Mouse (Mus musculus): ENCODE data around the gene Slc3a2. TPM values are rescaled to one million over a fixed set of nuclear protein-coding genes. Genes with fewer than 3 reads are reported as not detected.
A peak's percentile ranks its signal among the peaks of the same experiment; 100 is the strongest.

Slc3a2 gene
- polyA plus RNA-seq, 1 experiment from 2014 or later, result 123 TPM

GRCm38 (mm10) chr19:8755652-8756051 lies 32.5 kb upstream of the Slc3a2 start:
- H3K9ac ChIP-seq (ENCODE audit: low read depth, low read length), result no peak overlapping the region
- H3K4me2 ChIP-seq (replicated peaks; ENCODE audit: low read depth, low read length), result no peak overlapping the region

GRCm38 (mm10) chr19:8747368-8747767 lies 24.2 kb upstream of the Slc3a2 start:
- Histone ChIP-seq H3K9ac (ENCODE audit: low read depth, low read length) (no peak overlapping the region), H3K27me3 (ENCODE audit: control insufficient read depth, insufficient read depth, low read length) (no peaks in the 10 kb centered on the region), H3K9me3 (ENCODE audit: control insufficient read depth, low read length) (no peaks in the 10 kb centered on the region), H3K4me2 (replicated peaks; ENCODE audit: low read depth, low read length) (no peak overlapping the region), H3K4me3 (ENCODE audit: low read depth, low read length) (no peak overlapping the region), H3K4me1 (replicated peaks; ENCODE audit: control insufficient read depth, insufficient read depth, low read length) (0 out of 2 replicates have a peak, but pooled peaks cover 4% of the 10 kb centered on the region), H3K36me3 (ENCODE audit: control insufficient read depth, insufficient read depth, low read length) (peaks cover 10% of the 10 kb centered on the region), H3K27ac (ENCODE audit: low read depth, low read length) (no peak overlapping the region)
- no peak for ATAC-seq (ENCODE audit: low FRiP score)
- no peak for DNase-seq (ENCODE audit: low spot score)
- 76% methylated on average over 2 of the region's 2 CpGs for WGBS

More at GRCm38 (mm10) chr19:8755652-8756051, 32.5 kb upstream of the Slc3a2 start:
- H3K4me1 ChIP-seq (replicated peaks; ENCODE audit: control insufficient read depth, insufficient read depth, low read length), result peaks cover 4% of the 10 kb centered on the region
- H3K27me3 ChIP-seq (ENCODE audit: control insufficient read depth, insufficient read depth, low read length), result no peaks in the 10 kb centered on the region
- H3K27ac ChIP-seq (ENCODE audit: low read depth, low read length), result no peak overlapping the region
- H3K36me3 ChIP-seq (ENCODE audit: control insufficient read depth, insufficient read depth, low read length), result peaks cover 10% of the 10 kb centered on the region
- H3K9me3 ChIP-seq (ENCODE audit: control insufficient read depth, low read length), result no peaks in the 10 kb centered on the region
- 78% methylated on average over 3 of the region's 3 CpGs for WGBS
- ATAC-seq (ENCODE audit: low FRiP score), result no peak
- no peak for DNase-seq (ENCODE audit: low spot score)
- no peak overlapping the region for H3K4me3 ChIP-seq (ENCODE audit: low read depth, low read length)

- H3K9ac ChIP-seq (ENCODE audit: low read depth, low read length), result no peak overlapping the region
- no peak overlapping the region for H3K4me2 ChIP-seq (replicated peaks; ENCODE audit: low read depth, low read length)
- no peak for DNase-seq (ENCODE audit: low spot score)
- H3K27ac ChIP-seq (ENCODE audit: low read depth, low read length), result no peak overlapping the region
- peaks cover 7% of the 10 kb centered on the region for H3K36me3 ChIP-seq (ENCODE audit: control insufficient read depth, insufficient read depth, low read length)
- H3K4me3 ChIP-seq (ENCODE audit: low read depth, low read length), result no peak overlapping the region
- ATAC-seq (ENCODE audit: low FRiP score), result no peak
- H3K4me1 ChIP-seq (replicated peaks; ENCODE audit: control insufficient read depth, insufficient read depth, low read length), result 0 out of 2 replicates have a peak, but pooled peaks cover 6% of the 10 kb centered on the region
- WGBS, result 89% methylated on average over 1 of the region's 1 CpGs
- no peaks in the 10 kb centered on the region for H3K27me3 ChIP-seq (ENCODE audit: control insufficient read depth, insufficient read depth, low read length)
- H3K9me3 ChIP-seq (ENCODE audit: control insufficient read depth, low read length), result no peaks in the 10 kb centered on the region
Observed at GRCm38 (mm10) chr19:8745382-8745781, 22.2 kb upstream of the Slc3a2 start.

GRCm38 (mm10) chr19:8742176-8742575 lies 19.0 kb upstream of the Slc3a2 start:
- 18% methylated on average over 14 of the region's 14 CpGs for WGBS
- no peak overlapping the region for H3K27ac ChIP-seq (ENCODE audit: low read depth, low read length)
- peak overlapping the region; percentile 47 for H3K4me3 ChIP-seq (ENCODE audit: low read depth, low read length)
- H3K4me1 ChIP-seq (replicated peaks; ENCODE audit: control insufficient read depth, insufficient read depth, low read length), result 0 out of 2 replicates have a peak, but pooled peaks cover 6% of the 10 kb centered on the region
- H3K36me3 ChIP-seq (ENCODE audit: control insufficient read depth, insufficient read depth, low read length), result peaks cover 2% of the 10 kb centered on the region; the same call in 1 of the 2 replicates
- no peaks in the 10 kb centered on the region for H3K27me3 ChIP-seq (ENCODE audit: control insufficient read depth, insufficient read depth, low read length)
- peak overlapping the region; percentile 38 for H3K9ac ChIP-seq (ENCODE audit: low read depth, low read length)
- DNase-seq (ENCODE audit: low spot score) (no peak), ATAC-seq (ENCODE audit: low FRiP score) (no peak)
- H3K9me3 ChIP-seq (ENCODE audit: control insufficient read depth, low read length), result no peaks in the 10 kb centered on the region
- peak overlapping the region; percentile 47 for H3K4me2 ChIP-seq (replicated peaks; ENCODE audit: low read depth, low read length)

GRCm38 (mm10) chr19:8741243-8741869 lies 18.2 kb upstream of the Slc3a2 start, which contains the start of gene Stx5a:
Gene Stx5a (plus strand): TSS chr19:8741413.
- ATAC-seq (ENCODE audit: low FRiP score), result peak; percentile 98
- Histone ChIP-seq H3K4me2 (replicated peaks; ENCODE audit: low read depth, low read length) (peak within 1 kb of the TSS; percentile 47), H3K27me3 (ENCODE audit: control insufficient read depth, insufficient read depth, low read length) (no peaks in the 10 kb centered on the region), H3K36me3 (ENCODE audit: control insufficient read depth, insufficient read depth, low read length) (no peaks in the 10 kb centered on the region), H3K27ac (ENCODE audit: low read depth, low read length) (peak within 1 kb of the TSS; percentile 86), H3K4me1 (replicated peaks; ENCODE audit: control insufficient read depth, insufficient read depth, low read length) (0 out of 2 replicates have a peak, but pooled peaks cover 6% of the 10 kb centered on the region), H3K4me3 (ENCODE audit: low read depth, low read length) (peak within 1 kb of the TSS; percentile 47), H3K9me3 (ENCODE audit: control insufficient read depth, low read length) (no peaks in the 10 kb centered on the region), H3K9ac (ENCODE audit: low read depth, low read length) (peak within 1 kb of the TSS; percentile 43)
- DNase-seq (ENCODE audit: low spot score), result peak; percentile 96
- under 1% methylated on average over 36 of the region's 36 CpGs for WGBS

- 68% methylated on average over 14 of the region's 14 CpGs for WGBS
Observed at GRCm38 (mm10) chr19:8740603-8741002, 17.4 kb upstream of the Slc3a2 start, which contains the start of gene 1700092M07Rik. Gene 1700092M07Rik (plus strand): TSS chr19:8740718.

GRCm38 (mm10) chr19:8739646-8740045 lies 16.5 kb upstream of the Slc3a2 start:
- no peak overlapping the region for H3K4me2 ChIP-seq (replicated peaks; ENCODE audit: low read depth, low read length)
- no peaks in the 10 kb centered on the region for H3K36me3 ChIP-seq (ENCODE audit: control insufficient read depth, insufficient read depth, low read length)
- 92% methylated on average over 6 of the region's 6 CpGs for WGBS
- no peak overlapping the region for H3K4me3 ChIP-seq (ENCODE audit: low read depth, low read length)
- ATAC-seq (ENCODE audit: low FRiP score) (no peak), DNase-seq (ENCODE audit: low spot score) (no peak)
- 0 out of 2 replicates have a peak, but pooled peaks cover 6% of the 10 kb centered on the region for H3K4me1 ChIP-seq (replicated peaks; ENCODE audit: control insufficient read depth, insufficient read depth, low read length)
- H3K9ac ChIP-seq (ENCODE audit: low read depth, low read length), result no peak overlapping the region
- no peaks in the 10 kb centered on the region for H3K9me3 ChIP-seq (ENCODE audit: control insufficient read depth, low read length)
- H3K27ac ChIP-seq (ENCODE audit: low read depth, low read length), result no peak overlapping the region
- no peaks in the 10 kb centered on the region for H3K27me3 ChIP-seq (ENCODE audit: control insufficient read depth, insufficient read depth, low read length)

More at GRCm38 (mm10) chr19:8740603-8741002, 17.4 kb upstream of the Slc3a2 start, which contains the start of gene 1700092M07Rik:
- Histone ChIP-seq H3K27ac (ENCODE audit: low read depth, low read length) (peak within 1 kb of the TSS; percentile 86), H3K9ac (ENCODE audit: low read depth, low read length) (peak within 1 kb of the TSS; percentile 43), H3K4me1 (replicated peaks; ENCODE audit: control insufficient read depth, insufficient read depth, low read length) (0 out of 2 replicates have a peak, but pooled peaks cover 6% of the 10 kb centered on the region), H3K36me3 (ENCODE audit: control insufficient read depth, insufficient read depth, low read length) (no peaks in the 10 kb centered on the region), H3K4me2 (replicated peaks; ENCODE audit: low read depth, low read length) (peak within 1 kb of the TSS; percentile 27), H3K27me3 (ENCODE audit: control insufficient read depth, insufficient read depth, low read length) (no peaks in the 10 kb centered on the region), H3K4me3 (ENCODE audit: low read depth, low read length) (peak within 1 kb of the TSS; percentile 47), H3K9me3 (ENCODE audit: control insufficient read depth, low read length) (no peaks in the 10 kb centered on the region)
- DNase-seq (ENCODE audit: low spot score), result no peak
- no peak for ATAC-seq (ENCODE audit: low FRiP score)

- no peak overlapping the region for H3K4me2 ChIP-seq (replicated peaks; ENCODE audit: low read depth, low read length)
- DNase-seq (ENCODE audit: low spot score) (no peak), ATAC-seq (ENCODE audit: low FRiP score) (no peak)
- H3K36me3 ChIP-seq (ENCODE audit: control insufficient read depth, insufficient read depth, low read length), result no peaks in the 10 kb centered on the region
- H3K27me3 ChIP-seq (ENCODE audit: control insufficient read depth, insufficient read depth, low read length), result no peaks in the 10 kb centered on the region
- 0 out of 2 replicates have a peak, but pooled peaks cover 6% of the 10 kb centered on the region for H3K4me1 ChIP-seq (replicated peaks; ENCODE audit: control insufficient read depth, insufficient read depth, low read length)
- H3K9ac ChIP-seq (ENCODE audit: low read depth, low read length), result no peak overlapping the region
- 93% methylated on average over 7 of the region's 7 CpGs for WGBS
- H3K27ac ChIP-seq (ENCODE audit: low read depth, low read length), result no peak overlapping the region
- peak overlapping the region; percentile 10; the same call in 1 of the 2 replicates for H3K4me3 ChIP-seq (ENCODE audit: low read depth, low read length)
- H3K9me3 ChIP-seq (ENCODE audit: control insufficient read depth, low read length), result no peaks in the 10 kb centered on the region
Observed at GRCm38 (mm10) chr19:8738911-8739310, 15.7 kb upstream of the Slc3a2 start.

- WGBS, result 4% methylated on average over 11 of the region's 11 CpGs
- Histone ChIP-seq H3K36me3 (ENCODE audit: control insufficient read depth, insufficient read depth, low read length) (no peaks in the 10 kb centered on the region), H3K4me3 (ENCODE audit: low read depth, low read length) (peak overlapping the region; percentile 88), H3K9ac (ENCODE audit: low read depth, low read length) (peak overlapping the region; percentile 72), H3K27ac (ENCODE audit: low read depth, low read length) (no peak overlapping the region), H3K9me3 (ENCODE audit: control insufficient read depth, low read length) (no peaks in the 10 kb centered on the region), H3K4me1 (replicated peaks; ENCODE audit: control insufficient read depth, insufficient read depth, low read length) (no peaks in the 10 kb centered on the region), H3K4me2 (replicated peaks; ENCODE audit: low read depth, low read length) (peak overlapping the region; percentile 63), H3K27me3 (ENCODE audit: control insufficient read depth, insufficient read depth, low read length) (no peaks in the 10 kb centered on the region)
- DNase-seq (ENCODE audit: low spot score), result no peak
- ATAC-seq (ENCODE audit: low FRiP score), result peak; percentile 63
Observed at GRCm38 (mm10) chr19:8736160-8736467, 12.9 kb upstream of the Slc3a2 start.
